Mouse (Mus musculus) left cerebral cortex, postnatal 36 days (tissue): ENCODE measurements around the gene Fam120b. TPM values are rescaled to one million over a fixed set of nuclear protein-coding genes. Genes with fewer than 3 reads are reported as not detected.

Experiments used
- DNase-seq, 2 experiments: peaks; one replicate each; pipeline ENCODE4 v3.0.0; 2021 to 2022; ENCODE audit warnings: low spot score in 2 of 2, mixed read lengths in 1 of 2
- intact Hi-C: fragments of 180-260 bp; cut with DNase I; formaldehyde crosslinking; loops from one replicate; pipeline ENCODE4 v1.15.1; 2025
- total RNA-seq, 2 experiments: library from RNA; stranded (reverse); gene quantifications; 2 replicates each; pipeline ENCODE4 v1.2.3; 2021

The Fam120b gene
- total RNA-seq, 2 experiments from 2014 or later: 36.4 to 47.7 TPM

DNA sequence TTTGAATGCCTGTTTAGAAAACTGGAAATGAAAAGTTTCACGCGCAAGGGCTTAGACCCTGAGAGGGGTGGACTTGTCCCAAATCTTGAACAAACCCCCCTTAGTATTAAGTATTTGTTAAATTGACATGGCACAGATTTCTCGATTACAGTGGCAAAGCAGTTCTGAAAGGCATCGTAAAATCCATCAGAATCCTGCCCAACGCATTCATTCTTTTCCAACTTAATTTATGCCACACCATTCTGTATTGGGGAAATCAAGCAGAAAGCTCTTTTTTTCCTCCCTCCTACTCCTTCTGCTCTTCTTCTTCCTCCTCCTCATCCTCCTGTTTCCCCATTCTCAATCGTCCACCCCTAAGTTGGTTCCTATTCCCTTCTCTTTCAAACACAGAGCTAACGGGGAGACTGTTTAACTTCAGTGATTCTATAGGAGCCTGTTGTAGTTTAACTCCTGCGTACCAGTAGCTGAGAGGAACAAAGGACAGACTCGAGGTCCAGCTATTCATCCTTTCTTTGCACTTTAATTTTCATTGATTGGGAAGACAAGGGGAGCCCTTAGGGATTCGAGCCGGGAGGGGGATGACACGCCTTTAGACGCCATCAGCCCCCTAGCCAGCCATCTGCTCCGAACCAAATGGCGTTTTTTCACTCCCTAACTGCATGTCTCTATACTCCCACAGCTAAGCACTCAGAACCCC lies 17.4 kb upstream of the Fam120b start:
- DNase-seq: no peak
- intact Hi-C loops: loop anchor here (5.0 kb wide), 1 partner anchor 171 kb away; no protein-coding TSS in a partner anchor

DNA sequence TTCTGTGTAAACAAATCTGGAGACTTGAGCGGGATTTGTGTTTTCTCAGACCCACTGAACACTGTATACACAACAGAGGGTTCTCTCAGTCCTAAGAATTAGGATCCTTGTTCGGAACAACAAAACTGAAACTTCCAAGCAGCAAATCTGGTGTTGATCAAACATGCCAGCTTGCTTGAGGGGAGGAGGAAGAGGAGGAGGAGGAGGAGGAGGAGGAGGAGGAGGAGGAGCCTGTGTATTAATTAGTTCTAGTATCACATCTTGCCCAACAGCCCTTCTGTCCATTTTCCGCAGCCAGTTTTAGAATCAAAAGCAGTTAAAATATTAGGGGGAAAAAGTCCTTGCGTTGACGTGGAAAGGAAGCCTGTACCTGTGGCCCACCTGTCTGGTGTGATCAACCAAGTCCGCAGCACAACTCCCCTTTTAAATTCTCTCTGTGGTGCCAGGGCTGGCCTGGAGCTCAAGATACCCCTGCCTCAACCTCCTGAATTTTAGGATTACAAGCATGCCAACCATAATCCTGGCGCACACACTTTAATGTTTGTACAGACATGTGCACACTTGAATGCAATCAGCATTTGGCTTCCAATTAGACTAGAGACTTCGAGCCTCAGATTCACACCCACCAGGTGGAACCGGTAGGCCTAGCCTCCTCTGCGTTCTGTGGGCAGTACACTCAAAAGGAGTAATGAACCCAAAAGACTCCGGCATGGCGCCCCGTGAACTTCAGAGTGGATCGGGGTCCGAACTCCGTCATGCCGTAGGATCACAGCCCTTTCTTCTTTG lies 16.1 kb upstream of the Fam120b start:
- no peak for DNase-seq
- intact Hi-C loops: loop anchor here (5.0 kb wide), 1 partner anchor 173 kb away; no protein-coding TSS in a partner anchor

- intact Hi-C loops: no loop called here
- DNase-seq: peak in 1 of 2 experiments; percentile 32
Measured at GRCm38 (mm10) chr17:15380641-15381051, 15.4 kb upstream of the Fam120b start.

GRCm38 (mm10) chr17:15381092-15381860 lies 14.7 kb upstream of the Fam120b start:
- DNase-seq: no peak
- intact Hi-C loops: no loop called here

- intact Hi-C loops: no loop called here
- no peak for DNase-seq
Measured at GRCm38 (mm10) chr17:15381869-15382660, 13.9 kb upstream of the Fam120b start.

GRCm38 (mm10) chr17:15383360-15383759 lies 12.6 kb upstream of the Fam120b start:
- intact Hi-C loops: no loop called here
- no peak for DNase-seq

DNA sequence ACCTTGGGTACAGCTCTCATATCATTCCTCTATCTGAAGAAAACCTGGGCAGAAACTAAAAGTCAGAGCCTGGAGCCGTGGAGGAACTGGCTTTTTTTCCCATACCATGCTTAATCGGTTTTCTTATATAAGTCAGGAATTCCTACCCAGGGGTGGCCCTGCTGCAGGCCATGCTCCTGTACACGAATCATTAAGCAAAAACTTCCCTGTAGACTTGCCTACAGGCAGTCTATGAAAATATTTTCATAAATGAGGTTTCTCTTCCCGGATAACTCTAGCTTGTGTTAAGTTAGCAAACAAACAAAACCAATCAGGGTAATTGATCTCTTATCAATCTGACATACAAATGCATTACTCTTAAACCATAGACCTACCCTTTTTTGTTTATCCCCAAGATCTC lies 7.1 kb upstream of the Fam120b start:
- intact Hi-C loops: no loop called here
- DNase-seq: no peak

- intact Hi-C loops: no loop called here
- DNase-seq: no peak
Measured at GRCm38 (mm10) chr17:15389356-15389755, 6.6 kb upstream of the Fam120b start.

GRCm38 (mm10) chr17:15401716-15402115 lies 5.7 kb downstream of the Fam120b start:
- intact Hi-C loops: no loop called here
- no peak for DNase-seq

DNA sequence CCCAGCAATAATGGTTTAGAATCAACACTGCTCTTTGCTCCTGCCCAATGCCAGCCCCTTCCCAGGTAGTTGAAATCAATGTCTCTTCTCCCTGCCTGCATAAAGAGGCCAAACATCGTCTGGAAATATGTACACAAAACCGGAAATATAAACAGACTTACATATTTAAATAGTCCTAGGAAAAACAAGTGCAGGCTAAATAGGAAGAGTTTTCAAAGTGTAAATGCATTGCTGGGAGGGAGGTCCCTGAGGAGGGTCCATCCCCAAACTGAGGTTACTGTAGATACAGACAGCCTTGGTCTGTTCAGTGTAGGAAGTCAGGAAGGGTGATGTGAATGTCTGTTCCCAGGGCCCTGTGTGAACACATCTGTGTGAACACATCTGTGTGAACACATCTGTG lies 10.6 kb downstream of the Fam120b start:
- DNase-seq: no peak
- intact Hi-C loops: no loop called here

GRCm38 (mm10) chr17:15409261-15409660 lies 13.3 kb downstream of the Fam120b start:
- peak; percentile 50 to 66 for DNase-seq
- intact Hi-C loops: no loop called here

- intact Hi-C loops: no loop called here
- DNase-seq: no peak
Measured at GRCm38 (mm10) chr17:15410861-15411260, 14.9 kb downstream of the Fam120b start.

- DNase-seq: no peak
- intact Hi-C loops: no loop called here
Measured at GRCm38 (mm10) chr17:15416596-15417215, 20.7 kb downstream of the Fam120b start.

GRCm38 (mm10) chr17:15419534-15419933 lies 23.5 kb downstream of the Fam120b start:
- intact Hi-C loops: no loop called here
- DNase-seq: no peak

DNA sequence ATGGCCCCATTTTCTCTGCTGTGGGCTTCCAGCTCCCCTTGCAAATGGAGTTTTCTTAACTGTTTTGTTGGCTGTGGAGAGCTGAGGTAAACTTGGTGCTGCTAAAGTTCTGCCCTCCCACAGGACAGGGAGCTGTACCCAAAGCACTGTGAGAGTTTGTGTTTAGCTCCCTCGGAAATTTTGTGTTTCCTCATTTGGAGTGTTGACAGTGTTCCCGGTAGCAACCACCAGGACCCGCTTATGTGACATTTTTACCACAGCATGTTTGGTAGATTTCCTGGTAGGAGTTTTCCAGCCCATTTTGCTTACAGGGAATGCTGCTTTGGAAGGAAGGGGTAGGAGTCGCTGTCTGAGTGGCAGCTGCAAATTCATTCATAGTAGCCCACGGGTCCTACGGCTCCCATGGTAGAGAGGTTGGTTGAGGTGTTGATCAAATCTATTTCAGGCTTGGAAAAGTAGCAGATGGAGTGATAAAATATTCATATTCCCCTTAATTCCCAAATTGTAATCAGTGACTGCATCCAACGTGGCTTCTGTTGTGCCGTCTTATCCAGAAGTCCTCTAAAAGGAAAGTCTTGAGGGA lies 24.1 kb downstream of the Fam120b start:
- intact Hi-C loops: no loop called here

DNA sequence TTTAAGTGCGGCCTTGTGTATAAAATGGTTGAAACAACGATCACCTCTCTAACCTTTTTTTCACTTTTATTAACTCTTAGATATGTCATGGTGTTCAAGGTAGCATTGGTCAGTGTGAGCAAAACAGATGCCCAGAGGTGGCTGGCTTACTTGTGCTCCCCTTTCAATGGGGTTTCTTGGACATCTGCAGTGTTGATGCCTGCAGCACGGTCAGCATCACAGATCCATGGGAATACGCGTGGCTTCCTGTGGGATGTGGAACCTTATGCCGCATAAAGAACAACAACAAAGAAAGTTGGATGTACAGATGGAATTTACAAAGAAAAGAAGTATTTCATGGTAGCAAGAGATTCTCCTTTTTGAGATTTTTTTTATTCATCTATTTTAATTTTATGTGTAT lies 25.4 kb downstream of the Fam120b start:
- intact Hi-C loops: no loop called here
- no peak for DNase-seq

More for the DNA sequence above, 24.1 kb downstream of the Fam120b start:
- DNase-seq: peak; percentile 15 to 27

DNA sequence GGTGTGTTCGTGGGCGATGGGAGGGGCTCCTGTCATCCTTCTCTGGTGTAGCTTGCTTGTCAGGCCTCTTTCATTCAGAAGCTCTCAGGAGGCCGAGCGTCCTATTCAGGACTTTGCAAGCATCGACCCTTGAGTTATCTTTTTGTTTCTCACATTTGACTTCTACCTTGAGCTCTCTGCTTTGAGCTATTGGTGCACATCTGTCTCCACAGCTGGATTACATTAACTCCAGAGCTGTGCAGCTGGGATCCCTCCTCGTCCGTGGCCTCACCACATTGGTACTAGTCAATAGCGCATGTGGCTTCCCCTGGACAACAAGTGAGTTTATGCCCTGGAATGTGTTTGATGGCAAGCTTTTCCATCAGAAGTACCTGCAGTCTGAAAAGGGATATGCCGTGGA lies 26.7 kb downstream of the Fam120b start:
- intact Hi-C loops: no loop called here
- DNase-seq: no peak

- peak; percentile 81 to 82 for DNase-seq
- intact Hi-C loops: no loop called here
Measured at GRCm38 (mm10) chr17:15423080-15423765, 27.2 kb downstream of the Fam120b start.
